Mouse (Mus musculus) forebrain, embryonic 11.5 days (tissue): ENCODE measurements around the gene Ncaph2. TPM values are rescaled to one million over a fixed set of nuclear protein-coding genes. Genes with fewer than 3 reads are reported as not detected.
A peak's percentile ranks its signal among the peaks of the same experiment; 100 is the strongest.

ENCODE experiments used
- ATAC-seq: fragments of 200-750 bp; cut with Nextera tagmentation; replicated peaks from 2 replicates; pipeline ENCODE4 v1.8.0; 2017; ENCODE audit warnings: moderate TSS enrichment; ENCODE audit not compliant: low FRiP score
- DNase-seq: peaks from one replicate; pipeline ENCODE4 v3.0.0-alpha.2; 2017; ENCODE audit warnings: low spot score
- H3K27ac ChIP-seq: fragments of 300-500 bp; sonication (generic); 2 replicates; pipeline ENCODE4 v1.5.1; 2014; ENCODE audit warnings: low read depth, low read length
- H3K27me3 ChIP-seq: fragments of 300-500 bp; sonication (generic); 2 replicates; pipeline ENCODE4 v1.6.1; 2014; ENCODE audit warnings: mild to moderate bottlenecking, low read length, mixed read lengths; ENCODE audit not compliant: control insufficient read depth, insufficient read depth
- H3K36me3 ChIP-seq: fragments of 300-500 bp; sonication (generic); 2 replicates; pipeline ENCODE4 v1.6.1; 2014; ENCODE audit warnings: mild to moderate bottlenecking, low read length, moderate library complexity, mixed read lengths; ENCODE audit not compliant: control insufficient read depth, insufficient read depth
- H3K4me1 ChIP-seq: fragments of 300-500 bp; sonication (generic); replicated peaks from 2 replicates; pipeline ENCODE4 v1.6.1; 2014; ENCODE audit warnings: low read length, mixed read lengths; ENCODE audit not compliant: control insufficient read depth, insufficient read depth
- H3K4me2 ChIP-seq: fragments of 300-500 bp; sonication (generic); 2 replicates; pipeline ENCODE4 v1.6.1; 2014; ENCODE audit warnings: low read depth, mild to moderate bottlenecking, low read length, moderate library complexity, mixed read lengths; ENCODE audit not compliant: severe bottlenecking
- H3K4me3 ChIP-seq: fragments of 300-500 bp; sonication (generic); 2 replicates; pipeline ENCODE4 v1.5.1; 2014; ENCODE audit warnings: low read depth, low read length
- H3K9ac ChIP-seq: fragments of 300-500 bp; sonication (generic); 2 replicates; pipeline ENCODE4 v1.6.1; 2014; ENCODE audit warnings: low read length
- H3K9me3 ChIP-seq: fragments of 300-500 bp; sonication (generic); 2 replicates; pipeline ENCODE4 v1.6.1; 2016; ENCODE audit warnings: low read length, mixed read lengths; ENCODE audit not compliant: control insufficient read depth
- WGBS: fragments of 180-500 bp; shearing (Covaris S2); extraction: QIAGEN DNeasy Blood & Tissue Kit; methylation state at CpG from one replicate; pipeline ENCODE4 v1.1.7; 2014; 5-methylcytosine and 5-hydroxymethylcytosine counted together
- polyA plus RNA-seq: library from polyadenylated mRNA; unstranded; fragments of >200 nt; fragmentation: Nextera tagmentation; extraction: Ambion mirVana; gene quantifications from 2 replicates; pipeline ENCODE4 v1.2.1, GENCODE M21; 2014

Gene Ncaph2
- polyA plus RNA-seq, 1 experiment from 2014 or later: 191 TPM

DNA sequence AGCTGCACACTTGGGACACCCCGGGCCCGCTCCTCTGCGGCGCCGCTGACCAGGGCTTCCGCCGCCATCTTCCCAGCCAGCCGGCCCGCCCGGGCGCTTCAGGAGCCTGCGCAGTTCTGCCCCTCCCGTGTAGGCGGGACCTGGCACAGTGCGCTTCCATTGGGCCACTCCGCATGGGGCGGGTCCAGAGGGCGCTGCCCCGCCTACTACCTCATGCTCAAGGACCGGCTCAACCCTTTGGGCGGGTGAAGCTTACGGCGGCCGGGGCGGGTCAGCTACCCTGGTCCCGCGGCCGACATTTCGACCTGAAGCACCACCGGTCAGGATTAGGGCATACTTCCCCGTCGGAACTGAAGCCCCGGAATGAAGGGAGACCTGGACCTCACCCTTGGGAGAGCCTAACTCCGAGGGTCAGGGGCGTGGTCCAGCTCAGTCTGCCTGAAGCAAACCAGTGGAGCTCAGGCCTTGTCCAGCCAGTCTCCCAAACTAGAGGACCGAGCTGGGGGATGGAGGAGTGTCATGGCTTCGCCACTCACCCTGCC is 40.3 kb upstream of the Ncaph2 start, which contains the start of gene Sbf1:
Gene Sbf1, minus strand, starts transcription at position 122 of the 542 bp plus-strand sequence.
- peak within 1 kb of the TSS; percentile 92 for H3K4me3 ChIP-seq
- no peaks in the 10 kb centered on the region for H3K36me3 ChIP-seq
- H3K4me2 ChIP-seq: peak within 1 kb of the TSS; percentile 92
- peaks cover 11% of the 10 kb centered on the region; the same call in 1 of the 2 replicates for H3K4me1 ChIP-seq
- no peaks in the 10 kb centered on the region for H3K9me3 ChIP-seq
- WGBS: under 1% methylated on average over 37 of the region's 37 CpGs
- no peak within 1 kb of the TSS; the same call in 1 of the 2 replicates for H3K27ac ChIP-seq
- peak; percentile 98 for DNase-seq
- H3K27me3 ChIP-seq: no peaks in the 10 kb centered on the region
- peak within 1 kb of the TSS; percentile 88 for H3K9ac ChIP-seq
- peak; percentile 99 for ATAC-seq

DNA sequence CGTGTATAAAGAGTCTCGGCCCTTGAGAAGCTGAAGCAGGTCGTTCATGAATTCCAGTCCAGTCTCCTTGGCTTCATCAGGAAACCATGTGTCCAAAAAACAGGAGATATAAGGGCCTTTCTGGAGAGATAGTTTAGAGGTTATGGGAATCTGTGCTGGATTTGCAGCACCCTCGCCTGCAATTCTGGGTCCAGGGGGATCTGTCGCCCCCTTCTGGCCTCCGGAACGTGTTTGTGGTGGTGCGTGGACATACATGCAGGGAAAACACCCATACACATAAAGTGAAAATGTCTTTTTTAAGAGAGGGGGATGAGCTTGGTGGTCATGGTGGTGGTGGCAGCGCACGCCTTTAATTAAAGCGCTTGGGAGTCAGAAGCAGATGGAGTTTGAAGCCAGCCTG is 39.4 kb upstream of the Ncaph2 start:
- Histone ChIP-seq H3K27ac (no peak overlapping the region), H3K4me1 (peaks cover 11% of the 10 kb centered on the region; the same call in 1 of the 2 replicates), H3K4me3 (no peak overlapping the region), H3K36me3 (no peaks in the 10 kb centered on the region), H3K9ac (no peak overlapping the region), H3K4me2 (no peak overlapping the region), H3K27me3 (no peaks in the 10 kb centered on the region), H3K9me3 (no peaks in the 10 kb centered on the region)
- 65% methylated on average over 11 of the region's 11 CpGs for WGBS
- no peak for ATAC-seq
- DNase-seq: no peak

- no peak overlapping the region for H3K4me2 ChIP-seq
- H3K4me1 ChIP-seq: 0 out of 2 replicates have a peak, but pooled peaks cover 2% of the 10 kb centered on the region
- H3K4me3 ChIP-seq: no peak overlapping the region
- DNase-seq: no peak
- WGBS: 81% methylated on average over 8 of the region's 8 CpGs
- no peak overlapping the region for H3K27ac ChIP-seq
- H3K9me3 ChIP-seq: no peaks in the 10 kb centered on the region
- no peak for ATAC-seq
- no peaks in the 10 kb centered on the region for H3K36me3 ChIP-seq
- H3K27me3 ChIP-seq: peaks cover 2% of the 10 kb centered on the region; the same call in 1 of the 2 replicates
- no peak overlapping the region for H3K9ac ChIP-seq
Measured at GRCm38 (mm10) chr15:89321264-89321663, 34.3 kb upstream of the Ncaph2 start.

GRCm38 (mm10) chr15:89322670-89323522 is 32.6 kb upstream of the Ncaph2 start, which contains the start of gene Adm2:
TSS of gene Adm2 (plus strand) at chr15:89322720.
- peaks cover 2% of the 10 kb centered on the region; the same call in 1 of the 2 replicates for H3K27me3 ChIP-seq
- 0 out of 2 replicates have a peak, but pooled peaks cover 2% of the 10 kb centered on the region for H3K4me1 ChIP-seq
- 0 out of 2 replicates have a peak within 1 kb of the TSS, but pooled peaks have one; percentile 21 for H3K9ac ChIP-seq
- ATAC-seq (no peak), DNase-seq (no peak)
- no peak within 1 kb of the TSS for H3K4me3 ChIP-seq
- H3K9me3 ChIP-seq: no peaks in the 10 kb centered on the region
- H3K4me2 ChIP-seq: peak within 1 kb of the TSS; percentile 24
- no peak within 1 kb of the TSS for H3K27ac ChIP-seq
- WGBS: 7% methylated on average over 26 of the region's 26 CpGs
- no peaks in the 10 kb centered on the region for H3K36me3 ChIP-seq

GRCm38 (mm10) chr15:89323656-89324055 is 31.9 kb upstream of the Ncaph2 start:
- no peak overlapping the region for H3K4me2 ChIP-seq
- no peaks in the 10 kb centered on the region for H3K9me3 ChIP-seq
- DNase-seq (no peak), ATAC-seq (no peak)
- no peak overlapping the region for H3K9ac ChIP-seq
- 0 out of 2 replicates have a peak, but pooled peaks cover 2% of the 10 kb centered on the region for H3K4me1 ChIP-seq
- no peak overlapping the region for H3K4me3 ChIP-seq
- no peaks in the 10 kb centered on the region for H3K36me3 ChIP-seq
- peaks cover 2% of the 10 kb centered on the region; the same call in 1 of the 2 replicates for H3K27me3 ChIP-seq
- 90% methylated on average over 4 of the region's 4 CpGs for WGBS
- H3K27ac ChIP-seq: no peak overlapping the region

DNA sequence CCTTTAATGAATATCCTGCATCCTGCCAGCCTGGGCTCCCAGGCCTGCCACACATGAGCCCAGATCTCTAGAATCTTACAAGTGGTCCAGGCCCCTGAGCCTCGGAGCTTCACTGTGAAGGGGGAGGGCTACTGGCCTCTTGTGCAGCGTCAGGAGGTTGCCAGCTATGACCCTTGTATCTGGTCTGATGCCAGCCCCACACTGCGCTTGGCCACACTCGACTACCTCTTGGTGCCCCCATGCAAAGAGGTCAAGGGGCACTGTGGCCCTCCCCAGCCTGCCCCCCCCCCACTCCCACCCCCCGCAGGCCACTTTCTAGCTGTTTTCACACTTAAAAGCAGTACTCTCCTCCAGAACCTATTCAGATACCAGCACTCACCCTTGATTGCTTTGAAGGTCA is 29.1 kb upstream of the Ncaph2 start:
- Histone ChIP-seq H3K27ac (no peak overlapping the region), H3K36me3 (no peaks in the 10 kb centered on the region), H3K4me2 (no peak overlapping the region), H3K4me1 (0 out of 2 replicates have a peak, but pooled peaks cover 2% of the 10 kb centered on the region), H3K4me3 (no peak overlapping the region), H3K27me3 (peaks cover 2% of the 10 kb centered on the region; the same call in 1 of the 2 replicates), H3K9me3 (no peaks in the 10 kb centered on the region), H3K9ac (no peak overlapping the region)
- WGBS: 76% methylated on average over 5 of the region's 5 CpGs
- ATAC-seq (no peak), DNase-seq (no peak)

- no peak within 1 kb of the TSS for H3K4me2 ChIP-seq
- H3K36me3 ChIP-seq: no peaks in the 10 kb centered on the region
- DNase-seq (no peak), ATAC-seq (no peak)
- H3K9ac ChIP-seq: no peak within 1 kb of the TSS
- H3K4me3 ChIP-seq: no peak within 1 kb of the TSS
- H3K4me1 ChIP-seq: no peaks in the 10 kb centered on the region
- WGBS: 87% methylated on average over 7 of the region's 7 CpGs
- H3K27ac ChIP-seq: no peak within 1 kb of the TSS
- H3K9me3 ChIP-seq: no peaks in the 10 kb centered on the region
- no peaks in the 10 kb centered on the region for H3K27me3 ChIP-seq
Measured at GRCm38 (mm10) chr15:89334271-89334670, 21.2 kb upstream of the Ncaph2 start, which contains the start of gene Miox. TSS of gene Miox (plus strand) at chr15:89334398.

GRCm38 (mm10) chr15:89334774-89335537 is 20.6 kb upstream of the Ncaph2 start:
- Histone ChIP-seq H3K4me1 (no peaks in the 10 kb centered on the region), H3K36me3 (no peaks in the 10 kb centered on the region), H3K9me3 (no peaks in the 10 kb centered on the region), H3K4me3 (no peak overlapping the region), H3K27ac (no peak overlapping the region), H3K27me3 (no peaks in the 10 kb centered on the region), H3K9ac (no peak overlapping the region), H3K4me2 (no peak overlapping the region)
- DNase-seq (no peak), ATAC-seq (no peak)
- 84% methylated on average over 17 of the region's 17 CpGs for WGBS
